Mouse (Mus musculus) embryonic facial prominence, embryonic 13.5 days (tissue): ENCODE measurements around the gene Onecut3. TPM values are rescaled to one million over a fixed set of nuclear protein-coding genes. Genes with fewer than 3 reads are reported as not detected.
A peak's percentile ranks its signal among the peaks of the same experiment; 100 is the strongest.

Experiments used
- ATAC-seq: fragments of 200-750 bp; cut with Nextera tagmentation; 2 replicates; pipeline ENCODE4 v1.8.0; 2017; ENCODE audit warnings: low read depth; ENCODE audit not compliant: insufficient number of reproducible peaks, insufficient read depth, low FRiP score, low TSS enrichment
- H3K27ac ChIP-seq: fragments of 300-500 bp; sonication (generic); 2 replicates; pipeline ENCODE4 v1.5.1; 2015; ENCODE audit warnings: moderate library complexity, mild to moderate bottlenecking, inconsistent platforms
- H3K27me3 ChIP-seq: fragments of 300-500 bp; sonication (generic); 2 replicates; pipeline ENCODE4 v1.6.1; 2015; ENCODE audit warnings: mild to moderate bottlenecking, inconsistent platforms
- H3K36me3 ChIP-seq: fragments of 300-500 bp; sonication (generic); 2 replicates; pipeline ENCODE4 v1.6.1; 2015; ENCODE audit warnings: mild to moderate bottlenecking, inconsistent platforms
- H3K4me1 ChIP-seq: fragments of 300-500 bp; sonication (generic); 2 replicates; pipeline ENCODE4 v1.6.1; 2015; ENCODE audit warnings: inconsistent platforms
- H3K4me2 ChIP-seq: fragments of 300-500 bp; sonication (generic); 2 replicates; pipeline ENCODE4 v1.6.1; 2015; ENCODE audit warnings: moderate library complexity, mild to moderate bottlenecking, inconsistent platforms
- H3K4me3 ChIP-seq: fragments of 300-500 bp; sonication (generic); 2 replicates; pipeline ENCODE4 v1.5.1; 2015; ENCODE audit warnings: mild to moderate bottlenecking, inconsistent platforms
- H3K9ac ChIP-seq: fragments of 300-500 bp; sonication (generic); 2 replicates; pipeline ENCODE4 v1.6.1; 2015; ENCODE audit warnings: mild to moderate bottlenecking, inconsistent platforms
- H3K9me3 ChIP-seq: fragments of 300-500 bp; sonication (generic); 2 replicates; pipeline ENCODE4 v1.6.1; 2016; ENCODE audit warnings: inconsistent platforms
- WGBS: fragments of 180-500 bp; shearing (Covaris S2); methylation state at CpG from one replicate; pipeline ENCODE4 v1.1.7; 2015; ENCODE audit warnings: mixed read lengths; 5-methylcytosine and 5-hydroxymethylcytosine counted together
- polyA plus RNA-seq: library from polyadenylated mRNA; unstranded; fragments of >200 nt; fragmentation: Nextera tagmentation; extraction: Ambion mirVana; gene quantifications from 2 replicates; pipeline ENCODE4 v1.2.1, GENCODE M21; 2015

Gene Onecut3
- polyA plus RNA-seq, 1 experiment from 2014 or later, result not detected

- H3K9ac ChIP-seq, result peak overlapping the region; percentile 49; the same call in 1 of the 2 replicates
These were observed 30.1 kb upstream of the Onecut3 start for GRCm38 (mm10) chr10:80464381-80465035.

GRCm38 (mm10) chr10:80465066-80465465 is 29.6 kb upstream of the Onecut3 start:
- no peak for ATAC-seq
- Histone ChIP-seq H3K27me3 (peaks cover 45% of the 10 kb centered on the region), H3K36me3 (no peaks in the 10 kb centered on the region), H3K27ac (no peak overlapping the region), H3K9me3 (no peaks in the 10 kb centered on the region), H3K9ac (no peak overlapping the region), H3K4me2 (no peak overlapping the region), H3K4me3 (no peak overlapping the region), H3K4me1 (peaks cover 9% of the 10 kb centered on the region; the same call in 1 of the 2 replicates)
- 58% methylated on average over 5 of the region's 5 CpGs for WGBS

More at GRCm38 (mm10) chr10:80464381-80465035, 30.1 kb upstream of the Onecut3 start:
- Histone ChIP-seq H3K27me3 (peaks cover 41% of the 10 kb centered on the region), H3K4me1 (peaks cover 9% of the 10 kb centered on the region; the same call in 1 of the 2 replicates), H3K4me3 (0 out of 2 replicates have a peak overlapping the region, but pooled peaks have one; percentile 6), H3K36me3 (no peaks in the 10 kb centered on the region), H3K27ac (no peak overlapping the region), H3K9me3 (no peaks in the 10 kb centered on the region), H3K4me2 (peak overlapping the region; percentile 40)
- WGBS, result 5% methylated on average over 19 of the region's 19 CpGs
- no peak for ATAC-seq

GRCm38 (mm10) chr10:80475290-80475959 is 19.2 kb upstream of the Onecut3 start:
- WGBS, result under 1% methylated on average over 58 of the region's 58 CpGs
- Histone ChIP-seq H3K4me2 (peak overlapping the region; percentile 77), H3K9me3 (no peaks in the 10 kb centered on the region), H3K36me3 (no peaks in the 10 kb centered on the region), H3K4me3 (peak overlapping the region; percentile 62), H3K9ac (peak overlapping the region; percentile 76), H3K4me1 (peaks cover 14% of the 10 kb centered on the region), H3K27me3 (peaks cover 54% of the 10 kb centered on the region), H3K27ac (peak overlapping the region; percentile 60; the same call in 1 of the 2 replicates)
- ATAC-seq, result peak; percentile 79

GRCm38 (mm10) chr10:80478531-80478930 is 16.1 kb upstream of the Onecut3 start:
- Histone ChIP-seq H3K36me3 (no peaks in the 10 kb centered on the region), H3K4me3 (no peak overlapping the region), H3K9me3 (no peaks in the 10 kb centered on the region), H3K27ac (no peak overlapping the region), H3K27me3 (peaks cover 52% of the 10 kb centered on the region), H3K9ac (no peak overlapping the region), H3K4me1 (peaks cover 9% of the 10 kb centered on the region), H3K4me2 (no peak overlapping the region)
- no peak for ATAC-seq
- WGBS, result 78% methylated on average over 5 of the region's 5 CpGs

GRCm38 (mm10) chr10:80481002-80481401 is 13.6 kb upstream of the Onecut3 start:
- Histone ChIP-seq H3K9me3 (no peaks in the 10 kb centered on the region), H3K36me3 (no peaks in the 10 kb centered on the region), H3K9ac (no peak overlapping the region), H3K4me2 (no peak overlapping the region), H3K27me3 (peaks cover 77% of the 10 kb centered on the region), H3K27ac (no peak overlapping the region), H3K4me3 (no peak overlapping the region), H3K4me1 (no peaks in the 10 kb centered on the region)
- WGBS, result 16% methylated on average over 5 of the region's 5 CpGs
- no peak for ATAC-seq

GRCm38 (mm10) chr10:80486862-80487379 is 7.7 kb upstream of the Onecut3 start:
- H3K4me1 ChIP-seq, result no peaks in the 10 kb centered on the region
- WGBS, result 76% methylated on average over 7 of the region's 7 CpGs
- no peak for ATAC-seq
- H3K27me3 ChIP-seq, result peaks cover 93% of the 10 kb centered on the region
- no peak overlapping the region for H3K4me3 ChIP-seq
- no peak overlapping the region for H3K9ac ChIP-seq
- no peaks in the 10 kb centered on the region for H3K36me3 ChIP-seq
- no peak overlapping the region for H3K27ac ChIP-seq
- H3K4me2 ChIP-seq, result no peak overlapping the region
- H3K9me3 ChIP-seq, result 0 out of 2 replicates have a peak, but pooled peaks cover 5% of the 10 kb centered on the region

- Histone ChIP-seq H3K4me2 (no peak overlapping the region), H3K36me3 (no peaks in the 10 kb centered on the region), H3K27ac (no peak overlapping the region), H3K4me3 (no peak overlapping the region), H3K9me3 (0 out of 2 replicates have a peak, but pooled peaks cover 5% of the 10 kb centered on the region), H3K27me3 (peaks cover 95% of the 10 kb centered on the region), H3K4me1 (peaks cover 7% of the 10 kb centered on the region), H3K9ac (no peak overlapping the region)
- under 1% methylated on average over 22 of the region's 22 CpGs for WGBS
- no peak for ATAC-seq
These were observed 4.6 kb upstream of the Onecut3 start for GRCm38 (mm10) chr10:80490051-80490450.

- no peak overlapping the region for H3K9ac ChIP-seq
- no peak for ATAC-seq
These were observed 1.3 kb downstream of the Onecut3 start for GRCm38 (mm10) chr10:80495901-80496300.

GRCm38 (mm10) chr10:80496421-80496820 is 1.8 kb downstream of the Onecut3 start:
- peaks cover 28% of the 10 kb centered on the region for H3K4me1 ChIP-seq
- no peak overlapping the region for H3K9ac ChIP-seq
- no peak overlapping the region for H3K27ac ChIP-seq
- H3K4me3 ChIP-seq, result peak overlapping the region; percentile 50; the same call in 1 of the 2 replicates
- WGBS, result 1% methylated on average over 20 of the region's 20 CpGs
- peaks cover 100% of the 10 kb centered on the region for H3K27me3 ChIP-seq
- 0 out of 2 replicates have a peak overlapping the region, but pooled peaks have one; percentile 90 for H3K4me2 ChIP-seq
- H3K9me3 ChIP-seq, result no peaks in the 10 kb centered on the region
- H3K36me3 ChIP-seq, result no peaks in the 10 kb centered on the region
- no peak for ATAC-seq

More at GRCm38 (mm10) chr10:80495901-80496300, 1.3 kb downstream of the Onecut3 start:
- Histone ChIP-seq H3K36me3 (no peaks in the 10 kb centered on the region), H3K4me3 (peak overlapping the region; percentile 50), H3K27ac (no peak overlapping the region), H3K4me2 (peak overlapping the region; percentile 90), H3K4me1 (peaks cover 28% of the 10 kb centered on the region), H3K27me3 (peaks cover 100% of the 10 kb centered on the region), H3K9me3 (no peaks in the 10 kb centered on the region)
- WGBS, result under 1% methylated on average over 35 of the region's 35 CpGs

- H3K4me3 ChIP-seq, result no peak overlapping the region
- no peaks in the 10 kb centered on the region for H3K9me3 ChIP-seq
These were observed 7.7 kb downstream of the Onecut3 start for GRCm38 (mm10) chr10:80502291-80502690.

GRCm38 (mm10) chr10:80502819-80503314 is 8.2 kb downstream of the Onecut3 start:
- no peak overlapping the region for H3K4me2 ChIP-seq
- no peak overlapping the region for H3K27ac ChIP-seq
- WGBS, result 1% methylated on average over 22 of the region's 22 CpGs
- no peaks in the 10 kb centered on the region for H3K9me3 ChIP-seq
- ATAC-seq, result no peak
- 0 out of 2 replicates have a peak overlapping the region, but pooled peaks have one; percentile 4 for H3K4me3 ChIP-seq
- 0 out of 2 replicates have a peak overlapping the region, but pooled peaks have one; percentile 36 for H3K9ac ChIP-seq
- H3K36me3 ChIP-seq, result no peaks in the 10 kb centered on the region
- peaks cover 11% of the 10 kb centered on the region for H3K4me1 ChIP-seq
- H3K27me3 ChIP-seq, result peaks cover 94% of the 10 kb centered on the region

More at GRCm38 (mm10) chr10:80502291-80502690, 7.7 kb downstream of the Onecut3 start:
- Histone ChIP-seq H3K4me2 (no peak overlapping the region), H3K27ac (no peak overlapping the region), H3K27me3 (peaks cover 94% of the 10 kb centered on the region), H3K4me1 (peaks cover 11% of the 10 kb centered on the region), H3K9ac (0 out of 2 replicates have a peak overlapping the region, but pooled peaks have one; percentile 32), H3K36me3 (no peaks in the 10 kb centered on the region)
- under 1% methylated on average over 7 of the region's 7 CpGs for WGBS
- ATAC-seq, result no peak
